Mouse (Mus musculus): ENCODE results near the gene B3galt4. TPM values are rescaled to one million over a fixed set of nuclear protein-coding genes. Genes with fewer than 3 reads are reported as not detected.
"Not testable (repeated sequence)": the region's sequence is repeated elsewhere in the genome, so short reads cannot be mapped to it uniquely, and the experiment has no call there.

B3galt4 gene
- polyA plus RNA-seq, 1 experiment from 2014 or later, result 7.0 TPM

GRCm38 (mm10) chr17:33904835-33905234 lies 46.5 kb downstream of the B3galt4 start, which contains the start of gene Platr17:
TSS of gene Platr17 (plus strand) at chr17:33905135.
- not testable (repeated sequence) for H3K27me3 ChIP-seq; H3K36me3 ChIP-seq; H3K4me3 ChIP-seq; H3K4me2 ChIP-seq; H3K9me3 ChIP-seq; H3K9ac ChIP-seq; ATAC-seq (ENCODE audit: insufficient number of reproducible peaks, insufficient read depth, low FRiP score, low TSS enrichment, low read depth); H3K27ac ChIP-seq; H3K4me1 ChIP-seq
- 19% methylated on average over 3 of the region's 4 CpGs for WGBS

DNA sequence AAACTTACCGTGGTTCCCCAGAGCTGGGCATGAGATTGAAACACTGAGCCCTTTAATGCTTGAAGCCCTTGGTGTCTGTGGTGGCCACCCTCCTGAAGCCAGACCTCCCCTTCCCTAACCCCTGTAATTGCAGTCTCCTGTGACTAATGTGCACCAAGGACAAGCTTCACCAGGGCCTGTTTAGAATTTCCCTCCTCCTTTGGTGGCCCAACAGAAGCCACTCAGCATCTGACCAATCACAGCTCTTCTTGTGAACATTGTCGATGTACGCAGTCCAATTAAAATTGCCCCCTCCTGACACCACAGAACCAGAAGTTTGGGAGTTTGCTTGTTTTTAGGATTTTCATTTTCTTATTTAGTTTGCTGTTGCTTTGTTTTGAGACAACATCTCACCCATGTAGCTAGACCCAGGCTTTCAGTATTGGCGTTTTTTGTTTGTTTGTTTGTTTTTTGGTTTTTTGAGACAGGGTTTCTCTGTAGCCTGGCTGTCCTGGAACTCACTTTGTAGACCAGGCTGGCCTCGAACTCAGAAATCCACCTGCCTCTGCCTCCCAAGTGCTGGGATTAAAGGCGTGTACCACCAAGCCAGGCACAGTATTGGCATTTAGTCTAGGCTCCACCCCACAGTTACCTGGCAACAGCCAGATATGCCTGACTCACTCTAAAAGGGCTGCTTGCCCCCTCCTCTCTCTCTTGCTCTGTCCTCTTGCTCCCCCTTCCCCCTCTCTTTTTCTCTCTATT lies 47.2 kb downstream of the B3galt4 start:
- not testable (repeated sequence) for H3K27me3 ChIP-seq; H3K9me3 ChIP-seq; H3K4me1 ChIP-seq; H3K36me3 ChIP-seq; ATAC-seq (ENCODE audit: insufficient number of reproducible peaks, insufficient read depth, low FRiP score, low TSS enrichment, low read depth); H3K9ac ChIP-seq; H3K27ac ChIP-seq; H3K4me2 ChIP-seq; H3K4me3 ChIP-seq
- 64% methylated on average over 6 of the region's 6 CpGs for WGBS

- no peaks in the 10 kb centered on the region for H3K4me1 ChIP-seq
- H3K36me3 ChIP-seq, result no peaks in the 10 kb centered on the region
- ATAC-seq (ENCODE audit: insufficient number of reproducible peaks, insufficient read depth, low FRiP score, low TSS enrichment, low read depth), result no peak
- H3K4me3 ChIP-seq, result no peak overlapping the region
- H3K4me2 ChIP-seq, result no peak overlapping the region
- H3K9me3 ChIP-seq, result no peaks in the 10 kb centered on the region
- no peak overlapping the region for H3K9ac ChIP-seq
- WGBS, result 76% methylated on average over 7 of the region's 7 CpGs
- no peaks in the 10 kb centered on the region for H3K27me3 ChIP-seq
- H3K27ac ChIP-seq, result no peak overlapping the region
These were observed 48.8 kb downstream of the B3galt4 start for GRCm38 (mm10) chr17:33902491-33902890.

GRCm38 (mm10) chr17:33902079-33902478 lies 49.2 kb downstream of the B3galt4 start:
- no peak overlapping the region for H3K27ac ChIP-seq
- no peaks in the 10 kb centered on the region for H3K4me1 ChIP-seq
- no peak overlapping the region for H3K9ac ChIP-seq
- H3K4me2 ChIP-seq, result no peak overlapping the region
- H3K9me3 ChIP-seq, result no peaks in the 10 kb centered on the region
- ATAC-seq (ENCODE audit: insufficient number of reproducible peaks, insufficient read depth, low FRiP score, low TSS enrichment, low read depth), result no peak
- WGBS, result 82% methylated on average over 4 of the region's 4 CpGs
- no peaks in the 10 kb centered on the region for H3K36me3 ChIP-seq
- H3K27me3 ChIP-seq, result no peaks in the 10 kb centered on the region
- no peak overlapping the region for H3K4me3 ChIP-seq

DNA sequence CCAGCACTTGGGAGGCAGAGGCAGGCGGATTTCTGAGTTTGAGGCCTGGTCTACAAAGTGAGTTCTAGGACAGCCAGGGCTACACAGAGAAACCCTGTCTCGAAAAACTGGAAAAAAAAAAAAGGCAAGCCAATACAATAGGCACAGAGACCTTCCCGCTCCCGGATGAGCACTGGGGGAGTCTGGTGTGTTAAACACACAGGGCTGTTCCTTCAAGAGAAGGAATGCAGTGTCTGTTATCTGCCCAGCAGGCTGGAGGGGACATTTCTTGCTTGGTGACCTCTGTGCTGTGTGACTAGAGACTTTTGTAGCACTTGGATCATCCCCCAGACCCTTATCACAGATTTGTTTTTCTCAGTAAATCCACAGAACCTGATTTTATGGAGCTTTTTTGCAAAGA lies 49.6 kb downstream of the B3galt4 start:
- Histone ChIP-seq H3K4me3 (no peak overlapping the region), H3K27ac (no peak overlapping the region), H3K9me3 (no peaks in the 10 kb centered on the region), H3K27me3 (no peaks in the 10 kb centered on the region), H3K4me1 (no peaks in the 10 kb centered on the region), H3K9ac (no peak overlapping the region), H3K36me3 (no peaks in the 10 kb centered on the region), H3K4me2 (no peak overlapping the region)
- WGBS, result 70% methylated on average over 4 of the region's 4 CpGs
- no peak for ATAC-seq (ENCODE audit: insufficient number of reproducible peaks, insufficient read depth, low FRiP score, low TSS enrichment, low read depth)

DNA sequence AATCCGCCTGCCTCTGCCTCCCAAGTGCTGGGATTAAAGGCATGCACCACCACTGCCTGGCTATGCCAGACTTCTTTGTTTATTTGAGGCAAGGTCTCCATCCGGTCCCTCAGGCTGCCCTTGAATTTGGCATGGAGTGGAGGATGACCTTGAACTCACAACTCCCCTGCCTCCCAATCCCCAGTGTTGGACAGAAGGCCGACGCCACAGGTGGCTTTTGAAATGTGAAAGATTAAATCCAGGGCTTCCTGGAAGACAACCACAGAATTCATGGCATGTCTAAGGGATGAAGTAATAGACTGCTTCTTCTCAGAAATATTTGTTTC lies 50.3 kb downstream of the B3galt4 start:
- ATAC-seq (ENCODE audit: insufficient number of reproducible peaks, insufficient read depth, low FRiP score, low TSS enrichment, low read depth), result no peak
- 80% methylated on average over 4 of the region's 4 CpGs for WGBS
- H3K4me3 ChIP-seq, result no peak overlapping the region
- no peaks in the 10 kb centered on the region for H3K27me3 ChIP-seq
- no peak overlapping the region for H3K9ac ChIP-seq
- no peak overlapping the region for H3K4me2 ChIP-seq
- H3K36me3 ChIP-seq, result no peaks in the 10 kb centered on the region
- H3K4me1 ChIP-seq, result no peaks in the 10 kb centered on the region
- no peaks in the 10 kb centered on the region for H3K9me3 ChIP-seq
- no peak overlapping the region for H3K27ac ChIP-seq

DNA sequence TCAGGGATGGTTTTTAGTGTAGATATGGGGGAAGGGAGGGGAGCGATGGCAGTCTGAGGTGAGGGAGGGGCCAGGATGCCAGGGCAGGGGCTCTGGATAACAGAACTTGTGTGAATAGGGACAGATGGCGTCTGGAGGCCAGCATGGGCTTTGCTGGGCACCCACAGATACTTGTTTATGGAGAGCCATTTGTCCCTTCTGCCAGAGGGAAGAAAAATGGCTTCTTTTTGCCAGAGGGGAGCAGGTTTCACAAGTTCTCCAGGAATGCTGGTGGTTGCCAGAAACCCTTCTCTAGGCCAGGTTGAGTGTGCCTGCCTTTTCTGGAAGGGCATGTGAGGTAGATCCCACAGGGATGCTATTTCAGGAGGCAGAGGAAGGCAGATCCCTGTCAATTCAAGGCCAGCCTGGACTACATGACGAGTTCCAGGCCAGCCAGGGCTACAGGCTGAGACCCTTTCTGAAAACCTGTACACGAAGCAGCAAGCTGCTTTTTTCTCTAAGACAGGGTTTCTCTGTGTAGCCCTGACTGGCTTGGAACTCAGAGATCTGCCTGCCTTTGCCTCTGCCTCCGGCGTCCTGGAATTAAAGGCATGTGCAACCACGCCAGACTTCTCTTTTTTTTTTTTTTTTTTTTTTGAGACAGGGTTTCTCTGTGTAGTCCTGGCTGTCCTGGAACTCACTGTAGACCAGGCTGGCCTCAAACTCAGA lies 50.9 kb downstream of the B3galt4 start:
- ATAC-seq (ENCODE audit: insufficient number of reproducible peaks, insufficient read depth, low FRiP score, low TSS enrichment, low read depth), result no peak
- Histone ChIP-seq H3K4me3 (no peak overlapping the region), H3K36me3 (no peaks in the 10 kb centered on the region), H3K4me1 (no peaks in the 10 kb centered on the region), H3K4me2 (no peak overlapping the region), H3K9ac (no peak overlapping the region), H3K27me3 (no peaks in the 10 kb centered on the region), H3K27ac (no peak overlapping the region), H3K9me3 (no peaks in the 10 kb centered on the region)
- WGBS, result 65% methylated on average over 7 of the region's 7 CpGs

Other genes starting within 250 kb of the B3galt4 start
- 42.6 and 46.9 TPM in 2 replicates for gene March2, start 232.8 kb downstream of the B3galt4 start, polyA plus RNA-seq (2015; fragmentation: Nextera tagmentation; extraction: Ambion mirVana)
- gene Rab11b, start 191.0 kb downstream of the B3galt4 start, polyA plus RNA-seq (2015; fragmentation: Nextera tagmentation; extraction: Ambion mirVana), result 324 and 385 TPM in 2 replicates
- gene Angptl4, start 169.7 kb downstream of the B3galt4 start, polyA plus RNA-seq (2015; fragmentation: Nextera tagmentation; extraction: Ambion mirVana), result 53.0 and 60.7 TPM in 2 replicates
- gene Kank3, start 141.0 kb downstream of the B3galt4 start, polyA plus RNA-seq (2015; fragmentation: Nextera tagmentation; extraction: Ambion mirVana), result 34.4 and 37.9 TPM in 2 replicates
- 1,111 and 1,168 TPM in 2 replicates for gene Rps28, start 126.9 kb downstream of the B3galt4 start, polyA plus RNA-seq (2015; fragmentation: Nextera tagmentation; extraction: Ambion mirVana)
- gene Ndufa7, start 126.9 kb downstream of the B3galt4 start, polyA plus RNA-seq (2015; fragmentation: Nextera tagmentation; extraction: Ambion mirVana), result 464 and 506 TPM in 2 replicates
- 57.8 and 66.4 TPM in 2 replicates for gene Cd320, start 108.4 kb downstream of the B3galt4 start, polyA plus RNA-seq (2015; fragmentation: Nextera tagmentation; extraction: Ambion mirVana)
- not detected in 2 replicates for gene Gm7029, start 77.7 kb downstream of the B3galt4 start, polyA plus RNA-seq (2015; fragmentation: Nextera tagmentation; extraction: Ambion mirVana)
- gene Kifc1, start 60.8 kb downstream of the B3galt4 start, polyA plus RNA-seq (2015; fragmentation: Nextera tagmentation; extraction: Ambion mirVana), result 7.2 and 7.3 TPM in 2 replicates
- 0.27 TPM in 1 of 2 replicates, not detected in the other for gene Platr17, start 46.4 kb downstream of the B3galt4 start, polyA plus RNA-seq (2015; fragmentation: Nextera tagmentation; extraction: Ambion mirVana)
- gene Daxx, start 42.1 kb downstream of the B3galt4 start, polyA plus RNA-seq (2015; fragmentation: Nextera tagmentation; extraction: Ambion mirVana), result 57.7 and 58.9 TPM in 2 replicates
- 26.6 and 31.9 TPM in 2 replicates for gene Tapbp, start 35.6 kb downstream of the B3galt4 start, polyA plus RNA-seq (2015; fragmentation: Nextera tagmentation; extraction: Ambion mirVana)
- 15.4 and 17.6 TPM in 2 replicates for gene Zbtb22, start 35.6 kb downstream of the B3galt4 start, polyA plus RNA-seq (2015; fragmentation: Nextera tagmentation; extraction: Ambion mirVana)
- 61.2 and 63.7 TPM in 2 replicates for gene Rgl2, start 21.9 kb downstream of the B3galt4 start, polyA plus RNA-seq (2015; fragmentation: Nextera tagmentation; extraction: Ambion mirVana)
- 176 and 190 TPM in 2 replicates for gene Pfdn6, start 11.1 kb downstream of the B3galt4 start, polyA plus RNA-seq (2015; fragmentation: Nextera tagmentation; extraction: Ambion mirVana)
- 36.2 and 40.7 TPM in 2 replicates for gene Wdr46, start 10.8 kb downstream of the B3galt4 start, polyA plus RNA-seq (2015; fragmentation: Nextera tagmentation; extraction: Ambion mirVana)
- gene Vps52, start 4.3 kb upstream of the B3galt4 start, polyA plus RNA-seq (2015; fragmentation: Nextera tagmentation; extraction: Ambion mirVana), result 45.7 and 49.6 TPM in 2 replicates
- gene Rps18, start 4.5 kb upstream of the B3galt4 start, polyA plus RNA-seq (2015; fragmentation: Nextera tagmentation; extraction: Ambion mirVana), result 1,782 and 1,797 TPM in 2 replicates
- 8.5 and 14.6 TPM in 2 replicates for gene H2-K1, start 48.9 kb upstream of the B3galt4 start, polyA plus RNA-seq (2015; fragmentation: Nextera tagmentation; extraction: Ambion mirVana)
- 17.1 and 22.3 TPM in 2 replicates for gene Ring1, start 73.2 kb upstream of the B3galt4 start, polyA plus RNA-seq (2015; fragmentation: Nextera tagmentation; extraction: Ambion mirVana)
- gene H2-Ke6, start 76.6 kb upstream of the B3galt4 start, polyA plus RNA-seq (2015; fragmentation: Nextera tagmentation; extraction: Ambion mirVana), result 57.4 and 58.8 TPM in 2 replicates
- gene Slc39a7, start 80.2 kb upstream of the B3galt4 start, polyA plus RNA-seq (2015; fragmentation: Nextera tagmentation; extraction: Ambion mirVana), result 201 and 212 TPM in 2 replicates
- gene Rxrb, start 80.3 kb upstream of the B3galt4 start, polyA plus RNA-seq (2015; fragmentation: Nextera tagmentation; extraction: Ambion mirVana), result 53.4 and 56.4 TPM in 2 replicates
- 23.7 and 26.5 TPM in 2 replicates for gene Col11a2, start 87.9 kb upstream of the B3galt4 start, polyA plus RNA-seq (2015; fragmentation: Nextera tagmentation; extraction: Ambion mirVana)
- 0.48 and 0.65 TPM in 2 replicates for gene H2-Oa, start 140.9 kb upstream of the B3galt4 start, polyA plus RNA-seq (2015; fragmentation: Nextera tagmentation; extraction: Ambion mirVana)
- 17.2 and 17.6 TPM in 2 replicates for gene H2-DMa, start 168.1 kb upstream of the B3galt4 start, polyA plus RNA-seq (2015; fragmentation: Nextera tagmentation; extraction: Ambion mirVana)
- 122 and 142 TPM in 2 replicates for gene Brd2, start 171.1 kb upstream of the B3galt4 start, polyA plus RNA-seq (2015; fragmentation: Nextera tagmentation; extraction: Ambion mirVana)
- 0.67 and 1.1 TPM in 2 replicates for gene H2-DMb2, start 191.8 kb upstream of the B3galt4 start, polyA plus RNA-seq (2015; fragmentation: Nextera tagmentation; extraction: Ambion mirVana)
- 2.0 and 2.6 TPM in 2 replicates for gene H2-DMb1, start 201.6 kb upstream of the B3galt4 start, polyA plus RNA-seq (2015; fragmentation: Nextera tagmentation; extraction: Ambion mirVana)
- 8.4 and 9.5 TPM in 2 replicates for gene Tap1, start 236.1 kb upstream of the B3galt4 start, polyA plus RNA-seq (2015; fragmentation: Nextera tagmentation; extraction: Ambion mirVana)
- gene Psmb9, start 236.3 kb upstream of the B3galt4 start, polyA plus RNA-seq (2015; fragmentation: Nextera tagmentation; extraction: Ambion mirVana), result 2.3 and 3.8 TPM in 2 replicates
- gene Psmb8, start 246.2 kb upstream of the B3galt4 start, polyA plus RNA-seq (2015; fragmentation: Nextera tagmentation; extraction: Ambion mirVana), result 4.3 and 5.7 TPM in 2 replicates

All from embryonic facial prominence, embryonic 13.5 days (tissue).